Mouse (Mus musculus) neural tube, embryonic 11.5 days (tissue): ENCODE measurements around the gene Nfatc2. TPM values are rescaled to one million over a fixed set of nuclear protein-coding genes. Genes with fewer than 3 reads are reported as not detected.

ENCODE experiments used
- ATAC-seq: fragments of 200-750 bp; cut with Nextera tagmentation; 2 replicates; pipeline ENCODE4 v1.8.0; 2017; ENCODE audit warnings: moderate number of reproducible peaks, mild to moderate bottlenecking, moderate TSS enrichment, moderate library complexity; ENCODE audit not compliant: insufficient read depth, low FRiP score, low TSS enrichment
- DNase-seq: peaks from one replicate; pipeline ENCODE4 v3.0.0-alpha.2; 2015; ENCODE audit warnings: low spot score
- H3K27ac ChIP-seq: fragments of 300-500 bp; sonication (generic); 2 replicates; pipeline ENCODE4 v1.5.1; 2014; ENCODE audit warnings: low read depth, mild to moderate bottlenecking, low read length
- H3K27me3 ChIP-seq: fragments of 300-500 bp; sonication (generic); 2 replicates; pipeline ENCODE4 v1.6.1; 2014; ENCODE audit warnings: mild to moderate bottlenecking, low read length, mixed read lengths; ENCODE audit not compliant: control insufficient read depth, insufficient read depth
- H3K36me3 ChIP-seq: fragments of 300-500 bp; sonication (generic); 2 replicates; pipeline ENCODE4 v1.6.1; 2014; ENCODE audit warnings: mild to moderate bottlenecking, low read length, moderate library complexity, mixed read lengths; ENCODE audit not compliant: control insufficient read depth, insufficient read depth
- H3K4me1 ChIP-seq: fragments of 300-500 bp; sonication (generic); 2 replicates; pipeline ENCODE4 v1.6.1; 2014; ENCODE audit warnings: low read length, mixed read lengths; ENCODE audit not compliant: control insufficient read depth, insufficient read depth
- H3K4me2 ChIP-seq: fragments of 300-500 bp; sonication (generic); 2 replicates; pipeline ENCODE4 v1.6.1; 2014; ENCODE audit warnings: low read depth, mild to moderate bottlenecking, moderate library complexity
- H3K4me3 ChIP-seq: fragments of 300-500 bp; sonication (generic); 2 replicates; pipeline ENCODE4 v1.5.1; 2014; ENCODE audit warnings: low read depth, low read length
- H3K9ac ChIP-seq: fragments of 300-500 bp; sonication (generic); 2 replicates; pipeline ENCODE4 v1.6.1; 2014; ENCODE audit warnings: mild to moderate bottlenecking, low read length
- H3K9me3 ChIP-seq: fragments of 300-500 bp; sonication (generic); 2 replicates; pipeline ENCODE4 v1.6.1; 2016; ENCODE audit warnings: low read length; ENCODE audit not compliant: control insufficient read depth
- WGBS: fragments of 180-500 bp; shearing (Covaris S2); extraction: QIAGEN DNeasy Blood & Tissue Kit; methylation state at CpG from one replicate; pipeline ENCODE4 v1.1.7; 2014; 5-methylcytosine and 5-hydroxymethylcytosine counted together
- polyA plus RNA-seq: library from polyadenylated mRNA; unstranded; fragments of >200 nt; fragmentation: Nextera tagmentation; extraction: Ambion mirVana; gene quantifications from 2 replicates; pipeline ENCODE4 v1.2.1, GENCODE M21; 2014

Nfatc2 gene
- polyA plus RNA-seq, 1 experiment from 2014 or later = 0.93 TPM

- WGBS = 85% methylated on average over 6 of the region's 6 CpGs
- no peak overlapping the region for H3K9ac ChIP-seq
- H3K9me3 ChIP-seq = no peaks in the 10 kb centered on the region
- H3K4me1 ChIP-seq = no peaks in the 10 kb centered on the region
- H3K4me3 ChIP-seq = no peak overlapping the region
- H3K4me2 ChIP-seq = no peak overlapping the region
- no peak for DNase-seq
- H3K27me3 ChIP-seq = no peaks in the 10 kb centered on the region
- H3K36me3 ChIP-seq = no peaks in the 10 kb centered on the region
- no peak for ATAC-seq
- H3K27ac ChIP-seq = no peak overlapping the region
Measured at GRCm38 (mm10) chr2:168632543-168632942, 31.1 kb upstream of the Nfatc2 start.

DNA sequence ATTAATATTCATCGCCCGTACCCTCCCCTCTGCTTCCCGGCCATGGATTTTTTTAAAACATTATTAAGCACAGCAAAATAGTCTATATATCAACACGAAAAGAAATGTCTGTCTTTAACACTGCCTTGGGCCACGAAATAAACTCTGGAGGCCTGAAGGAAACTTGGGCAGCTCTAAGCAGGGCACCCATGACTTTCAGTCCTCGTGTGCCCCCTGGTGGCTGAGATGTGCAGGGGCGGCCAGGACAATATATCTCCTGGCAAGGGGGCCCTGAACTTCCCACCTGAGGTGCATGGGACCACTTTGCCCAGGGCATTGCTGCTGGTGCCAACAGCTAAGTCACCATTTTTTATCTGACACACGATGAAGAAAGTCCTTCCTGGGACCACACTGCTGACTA, 27.3 kb upstream of the Nfatc2 start:
- Histone ChIP-seq H3K9me3 (no peaks in the 10 kb centered on the region), H3K4me2 (no peak overlapping the region), H3K9ac (no peak overlapping the region), H3K27me3 (no peaks in the 10 kb centered on the region), H3K4me1 (no peaks in the 10 kb centered on the region), H3K36me3 (no peaks in the 10 kb centered on the region), H3K4me3 (no peak overlapping the region), H3K27ac (no peak overlapping the region)
- ATAC-seq (no peak), DNase-seq (peak; percentile 83)
- 32% methylated on average over 8 of the region's 8 CpGs for WGBS

DNA sequence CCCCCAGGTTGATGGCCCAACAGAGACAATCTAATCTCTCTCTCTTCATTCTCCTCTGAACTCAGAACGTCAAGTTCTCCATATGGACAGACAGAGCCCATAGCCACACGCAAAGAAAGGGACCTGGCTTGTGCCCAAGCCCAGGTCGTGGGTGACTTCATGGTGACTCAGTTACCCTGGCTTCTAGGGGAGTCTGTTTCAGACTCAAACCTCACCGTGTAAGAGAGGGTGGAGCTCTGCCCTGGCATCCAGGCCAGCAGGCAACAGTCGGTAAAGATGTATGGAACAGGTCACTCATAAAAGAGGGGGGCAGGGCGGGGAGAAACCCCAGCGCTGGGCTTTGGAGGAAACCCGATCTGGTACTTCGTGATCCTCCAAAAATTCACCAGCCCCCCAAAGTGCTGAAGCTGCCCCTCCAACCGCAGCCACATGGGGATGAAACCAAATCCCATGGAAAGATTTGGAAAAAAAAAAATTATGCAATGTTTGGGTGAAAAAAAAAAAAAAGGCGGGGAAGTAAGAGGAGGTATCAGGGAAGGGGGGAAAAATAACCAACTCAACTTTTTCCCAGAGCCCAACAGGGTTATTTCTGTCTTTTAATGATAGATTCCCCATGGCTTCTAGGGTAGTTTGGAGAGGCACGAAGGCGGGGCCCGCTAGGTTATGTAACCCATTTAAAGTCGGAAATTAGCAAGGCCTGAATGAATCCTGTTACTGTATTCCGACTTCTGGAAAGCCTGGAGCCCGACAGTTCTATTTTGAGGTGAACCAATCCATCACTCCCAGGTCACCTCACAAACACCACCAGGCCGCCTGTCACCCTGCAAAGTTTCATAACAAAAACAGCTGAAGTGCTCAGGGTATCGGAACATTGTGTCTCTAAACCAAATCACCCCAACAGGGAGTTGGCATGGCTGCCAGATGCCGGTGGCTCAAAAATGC, 26.6 kb upstream of the Nfatc2 start:
- Histone ChIP-seq H3K4me3 (no peak overlapping the region), H3K36me3 (no peaks in the 10 kb centered on the region), H3K4me2 (no peak overlapping the region), H3K9me3 (no peaks in the 10 kb centered on the region), H3K9ac (no peak overlapping the region), H3K4me1 (no peaks in the 10 kb centered on the region), H3K27ac (no peak overlapping the region), H3K27me3 (no peaks in the 10 kb centered on the region)
- DNase-seq (no peak), ATAC-seq (no peak)
- 65% methylated on average over 19 of the region's 20 CpGs for WGBS

DNA sequence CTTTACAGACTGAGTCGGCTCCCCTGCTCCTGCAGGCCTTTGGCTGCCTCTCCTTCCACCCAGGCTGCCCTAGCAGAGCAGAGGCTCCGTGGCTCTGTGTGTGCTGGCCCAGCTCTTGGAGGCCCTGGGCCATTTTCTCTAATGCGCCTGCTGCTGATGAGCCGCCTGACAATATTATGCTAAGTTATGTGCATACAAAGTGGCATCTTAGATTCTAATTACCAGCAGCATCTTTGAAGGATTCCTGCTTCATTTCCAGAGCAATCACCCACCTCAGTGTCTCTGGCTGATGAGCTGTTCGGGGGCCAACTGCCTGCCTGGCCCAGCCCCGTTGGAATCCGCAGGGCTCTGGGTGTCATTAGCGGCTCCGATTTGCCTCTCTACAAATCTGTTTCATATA, 24.9 kb upstream of the Nfatc2 start:
- DNase-seq = peak; percentile 46
- no peak for ATAC-seq
- Histone ChIP-seq H3K4me3 (no peak overlapping the region), H3K4me2 (no peak overlapping the region), H3K4me1 (no peaks in the 10 kb centered on the region), H3K36me3 (no peaks in the 10 kb centered on the region), H3K27me3 (no peaks in the 10 kb centered on the region), H3K9me3 (no peaks in the 10 kb centered on the region), H3K27ac (no peak overlapping the region), H3K9ac (no peak overlapping the region)
- 72% methylated on average over 9 of the region's 9 CpGs for WGBS

DNA sequence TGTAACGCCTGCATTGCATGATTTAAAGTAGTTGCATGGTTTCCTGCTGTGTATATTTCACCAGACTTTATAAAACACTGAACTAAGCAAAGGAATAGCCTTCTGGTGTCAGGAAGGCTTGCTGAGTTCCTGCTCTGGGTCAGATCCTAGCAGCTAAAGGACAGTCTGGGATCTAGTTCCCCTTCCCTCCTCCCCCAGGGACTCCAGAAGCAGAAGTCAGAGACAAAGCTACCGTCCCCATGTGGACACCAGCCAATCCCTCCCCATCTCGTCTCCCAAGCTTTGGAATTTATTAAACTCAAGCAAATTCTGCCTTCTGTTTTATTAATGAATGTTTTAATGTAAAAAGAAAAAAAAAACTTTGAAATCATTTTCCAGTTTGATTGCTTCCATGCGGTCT, 23.6 kb upstream of the Nfatc2 start:
- Histone ChIP-seq H3K27me3 (no peaks in the 10 kb centered on the region), H3K9ac (no peak overlapping the region), H3K9me3 (no peaks in the 10 kb centered on the region), H3K4me3 (no peak overlapping the region), H3K27ac (no peak overlapping the region), H3K4me1 (no peaks in the 10 kb centered on the region), H3K36me3 (no peaks in the 10 kb centered on the region), H3K4me2 (no peak overlapping the region)
- ATAC-seq = no peak
- no peak for DNase-seq
- 78% methylated on average over 4 of the region's 4 CpGs for WGBS

- Histone ChIP-seq H3K9me3 (no peaks in the 10 kb centered on the region), H3K4me1 (no peaks in the 10 kb centered on the region), H3K4me3 (no peak overlapping the region), H3K27me3 (no peaks in the 10 kb centered on the region), H3K9ac (no peak overlapping the region), H3K4me2 (no peak overlapping the region), H3K27ac (no peak overlapping the region), H3K36me3 (no peaks in the 10 kb centered on the region)
- ATAC-seq = no peak
- 82% methylated on average over 11 of the region's 11 CpGs for WGBS
- DNase-seq = no peak
Measured at GRCm38 (mm10) chr2:168621111-168621802, 19.8 kb upstream of the Nfatc2 start.

DNA sequence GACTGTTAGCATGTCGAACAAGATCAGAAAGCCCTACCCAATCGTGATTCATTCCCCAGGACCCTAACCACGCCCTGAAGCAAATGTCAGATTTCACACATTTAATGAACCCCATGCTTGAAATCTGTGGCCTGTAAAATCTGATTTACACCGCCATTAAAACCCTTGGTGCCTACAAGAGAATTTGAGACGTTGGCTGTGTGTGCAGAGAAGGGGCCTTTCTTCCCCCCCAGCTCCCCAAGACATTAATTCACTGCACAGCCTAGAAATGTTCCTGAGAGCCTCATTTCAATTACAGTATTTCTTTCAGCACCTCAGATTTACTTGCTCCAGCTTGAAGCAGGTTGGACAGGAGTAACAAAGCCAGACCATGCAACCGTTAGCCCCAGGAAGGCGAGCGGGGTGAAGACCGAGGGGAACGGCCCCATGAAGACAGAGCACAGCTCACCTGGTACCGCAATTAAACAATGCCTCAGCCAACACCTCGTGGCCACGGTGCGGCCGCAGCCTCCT, 16.8 kb upstream of the Nfatc2 start:
- no peaks in the 10 kb centered on the region for H3K36me3 ChIP-seq
- ATAC-seq (no peak), DNase-seq (no peak)
- no peak overlapping the region for H3K27ac ChIP-seq
- no peak overlapping the region for H3K4me3 ChIP-seq
- no peaks in the 10 kb centered on the region for H3K27me3 ChIP-seq
- no peaks in the 10 kb centered on the region for H3K9me3 ChIP-seq
- WGBS = 63% methylated on average over 15 of the region's 15 CpGs
- H3K4me1 ChIP-seq = no peaks in the 10 kb centered on the region
- H3K4me2 ChIP-seq = no peak overlapping the region
- no peak overlapping the region for H3K9ac ChIP-seq

GRCm38 (mm10) chr2:168615160-168615559, 13.7 kb upstream of the Nfatc2 start:
- Histone ChIP-seq H3K4me2 (no peak overlapping the region), H3K27ac (no peak overlapping the region), H3K27me3 (no peaks in the 10 kb centered on the region), H3K9me3 (no peaks in the 10 kb centered on the region), H3K4me1 (no peaks in the 10 kb centered on the region), H3K36me3 (no peaks in the 10 kb centered on the region), H3K4me3 (no peak overlapping the region), H3K9ac (no peak overlapping the region)
- DNase-seq (no peak), ATAC-seq (no peak)
- WGBS = 85% methylated on average over 3 of the region's 3 CpGs
